Mouse (Mus musculus): ENCODE measurements at regions not wholly inside any gene's neighbourhood (a gene's known extent, or its start where the extent isn't known, plus 50 kb on each side); places are given as distances from the start of the nearest gene placed in this dataset.
A peak's percentile ranks its signal among the peaks of the same experiment; 100 is the strongest.

GRCm38 (mm10) chr19:14658479-14658878, 60.6 kb upstream of the Tle4 start:
- Histone ChIP-seq H3K4me1 (ENCODE audit: control insufficient read depth, insufficient read depth, insufficient read length, low read length) (peaks cover 2% of the 10 kb centered on the region; the same call in 1 of the 2 replicates), H3K36me3 (ENCODE audit: control insufficient read depth, insufficient read depth, low read length) (no peaks in the 10 kb centered on the region), H3K27me3 (ENCODE audit: control insufficient read depth, insufficient read depth, low read length) (no peaks in the 10 kb centered on the region), H3K4me3 (ENCODE audit: low read depth, low read length) (no peak overlapping the region), H3K27ac (ENCODE audit: insufficient read depth, low read depth, low read length) (no peak overlapping the region)
- 89% methylated on average over 2 of the region's 2 CpGs for WGBS
- TF ChIP-seq POLR2A (IDR thresholded peaks at IDR 0.05; ENCODE audit: low read depth, low read length): no peak
- no peak for TF ChIP-seq CTCF (IDR thresholded peaks at IDR 0.05; ENCODE audit: extremely low read depth, insufficient read length, insufficient replicate concordance, low read depth, low read length)

GRCm38 (mm10) chr19:14656022-14656388, 58.2 kb upstream of the Tle4 start:
- Histone ChIP-seq H3K36me3 (ENCODE audit: control insufficient read depth, insufficient read depth, low read length) (no peaks in the 10 kb centered on the region), H3K4me1 (ENCODE audit: control insufficient read depth, insufficient read depth, insufficient read length, low read length) (peaks cover 2% of the 10 kb centered on the region; the same call in 1 of the 2 replicates), H3K27me3 (ENCODE audit: control insufficient read depth, insufficient read depth, low read length) (no peaks in the 10 kb centered on the region), H3K4me3 (ENCODE audit: low read depth, low read length) (no peak overlapping the region), H3K27ac (ENCODE audit: insufficient read depth, low read depth, low read length) (peak overlapping the region; percentile 51; the same call in 1 of the 2 replicates)
- WGBS: 18% methylated on average over 2 of the region's 2 CpGs
- no peak for TF ChIP-seq CTCF (IDR thresholded peaks at IDR 0.05; ENCODE audit: extremely low read depth, insufficient read length, insufficient replicate concordance, low read depth, low read length)
- no peak for TF ChIP-seq POLR2A (IDR thresholded peaks at IDR 0.05; ENCODE audit: low read depth, low read length)

GRCm38 (mm10) chr19:14655302-14656021, 57.6 kb upstream of the Tle4 start:
- 26% methylated on average over 5 of the region's 5 CpGs for WGBS
- no peaks in the 10 kb centered on the region for H3K36me3 ChIP-seq (ENCODE audit: control insufficient read depth, insufficient read depth, low read length)
- peak overlapping the region; percentile 51; the same call in 1 of the 2 replicates for H3K27ac ChIP-seq (ENCODE audit: insufficient read depth, low read depth, low read length)
- TF ChIP-seq CTCF (IDR thresholded peaks at IDR 0.05; ENCODE audit: extremely low read depth, insufficient read length, insufficient replicate concordance, low read depth, low read length) (no peak), POLR2A (IDR thresholded peaks at IDR 0.05; ENCODE audit: low read depth, low read length) (no peak)
- peaks cover 2% of the 10 kb centered on the region; the same call in 1 of the 2 replicates for H3K4me1 ChIP-seq (ENCODE audit: control insufficient read depth, insufficient read depth, insufficient read length, low read length)
- H3K4me3 ChIP-seq (ENCODE audit: low read depth, low read length): no peak overlapping the region
- H3K27me3 ChIP-seq (ENCODE audit: control insufficient read depth, insufficient read depth, low read length): no peaks in the 10 kb centered on the region
